Mouse (Mus musculus) heart, embryonic 14.5 days (tissue): ENCODE data around the gene Ttc41. TPM values are rescaled to one million over a fixed set of nuclear protein-coding genes. Genes with fewer than 3 reads are reported as not detected.

Experiments
- microRNA-seq: library from miRNA; unstranded; fragments of <30 nt; microRNA quantifications from one replicate; pipeline ENCODE4, GENCODE M21; 2016
- polyA plus RNA-seq: library from polyadenylated mRNA; unstranded; fragments of >200 nt; fragmentation: Nextera tagmentation; extraction: Ambion mirVana; gene quantifications from 2 replicates; pipeline ENCODE4 v1.2.1, GENCODE M21; 2014

The Ttc41 gene
- polyA plus RNA-seq, 1 experiment from 2014 or later, result 1.5 TPM

Small RNA genes lying within 50 kb of the gene (microRNA-seq; reads per million reads assigned to microRNA genes)
- 1.4 reads per million for gene Gm25745

Other genes starting within 250 kb of the Ttc41 start
- 0.77 and 1.1 TPM in 2 replicates for gene Syn3, start 206.9 kb upstream of the Ttc41 start, polyA plus RNA-seq
- 317 and 318 TPM in 2 replicates for gene Hsp90b1, start 302 bp upstream of the Ttc41 start, polyA plus RNA-seq
- gene Gm49358, start 58.2 kb downstream of the Ttc41 start, polyA plus RNA-seq, result not detected in 2 replicates
- gene Nt5dc3, start 73.2 kb downstream of the Ttc41 start, polyA plus RNA-seq, result 4.1 and 4.7 TPM in 2 replicates